Mouse (Mus musculus): ENCODE measurements around the gene Rab17.
A peak's percentile ranks its signal among the peaks of the same experiment; 100 is the strongest.

Gene Rab17

DNA sequence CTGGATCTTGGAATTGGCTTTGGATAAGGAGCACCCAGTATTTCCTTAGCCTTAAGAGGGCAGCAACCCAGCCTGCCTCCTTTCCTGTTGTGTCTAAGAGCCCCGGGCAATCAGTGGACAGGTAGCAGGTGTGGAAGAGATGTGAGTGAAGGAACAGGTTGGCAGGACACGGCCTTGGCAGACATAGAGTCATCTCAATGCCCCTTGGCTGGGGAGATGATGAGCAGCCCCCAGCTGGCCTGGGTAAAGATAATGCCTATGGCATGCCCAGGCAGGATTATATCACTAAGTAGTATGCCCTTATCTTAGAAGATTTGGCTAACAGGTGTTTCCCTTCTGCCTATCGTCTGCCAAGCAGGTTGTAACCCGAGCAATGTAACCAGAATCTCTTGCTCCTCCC lies 27.7 kb upstream of the Rab17 start:
- DNase-seq (ENCODE audit: low read depth, low spot score) = no peak

DNA sequence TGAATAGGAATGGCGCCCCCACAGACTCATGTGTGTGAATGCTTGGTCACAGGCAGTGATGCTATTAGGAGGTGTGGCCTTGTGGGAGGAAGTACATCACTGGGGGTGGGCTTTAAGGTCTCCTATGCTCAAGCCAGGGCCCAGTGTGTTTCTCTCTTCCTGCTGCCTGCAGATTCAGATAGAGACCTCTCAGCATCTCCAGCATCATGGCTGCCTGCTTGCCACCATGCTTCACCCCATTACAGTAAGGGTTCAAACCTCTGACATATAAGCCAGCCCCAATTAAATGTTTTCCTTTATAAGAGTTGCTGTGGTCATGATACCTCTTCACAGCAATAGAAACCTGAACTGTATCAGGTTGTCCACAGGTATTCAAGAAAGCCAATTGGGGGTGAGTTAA lies 26.5 kb upstream of the Rab17 start:
- DNase-seq (ENCODE audit: low read depth, low spot score) = no peak

DNA sequence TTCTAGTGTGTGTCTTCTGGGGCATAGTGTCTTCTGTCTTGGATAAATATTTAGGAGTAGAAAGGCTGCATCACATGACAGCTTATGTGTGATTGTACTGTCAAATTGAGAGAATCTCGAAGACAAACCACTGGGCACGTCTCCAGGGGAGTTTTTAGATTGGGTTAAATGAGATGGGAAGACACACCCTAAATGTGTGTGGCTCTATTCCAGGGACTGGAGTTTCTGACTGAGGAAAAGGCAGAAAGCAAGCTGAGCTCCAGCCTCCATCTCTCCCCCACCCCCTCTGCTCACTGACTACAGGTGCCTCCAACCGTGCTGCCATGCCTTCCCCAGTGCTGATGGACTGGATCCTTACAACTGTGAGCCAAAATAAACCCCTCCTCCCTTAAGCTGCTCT lies 11.9 kb upstream of the Rab17 start:
- DNase-seq (ENCODE audit: low read depth, low spot score) = no peak

GRCm38 (mm10) chr1:90980638-90981330 lies 11.3 kb upstream of the Rab17 start:
- no peak for DNase-seq (ENCODE audit: low read depth, low spot score)

DNA sequence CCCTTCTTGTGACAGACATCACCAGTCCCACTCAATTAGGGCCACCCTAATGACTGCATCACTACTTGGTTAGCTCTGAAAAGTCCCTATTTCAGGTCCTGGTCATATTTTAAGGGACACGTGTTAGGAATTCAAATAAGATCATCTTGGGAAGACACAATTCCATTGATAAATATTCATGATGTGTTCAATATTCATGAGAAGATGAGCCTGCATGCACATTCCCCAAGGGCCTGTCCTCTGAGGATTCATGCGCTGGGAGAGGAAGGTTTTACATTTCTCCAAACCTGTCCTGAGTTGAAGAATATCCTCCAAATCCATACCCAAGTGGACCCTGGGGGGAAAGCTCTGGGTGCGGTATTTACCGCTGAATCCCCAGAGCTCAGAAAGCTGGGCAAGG lies 6.5 kb upstream of the Rab17 start:
- DNase-seq (ENCODE audit: low read depth, low spot score) = no peak

- peak; percentile 83 for DNase-seq (ENCODE audit: low read depth, low spot score)
These were observed 5.6 kb upstream of the Rab17 start for GRCm38 (mm10) chr1:90974906-90975649.

- DNase-seq (ENCODE audit: low read depth, low spot score) = no peak
These were observed 4.1 kb upstream of the Rab17 start for GRCm38 (mm10) chr1:90973574-90973911.

GRCm38 (mm10) chr1:90972911-90973573 lies 3.6 kb upstream of the Rab17 start:
- peak; percentile 95 for DNase-seq (ENCODE audit: low read depth, low spot score)

DNA sequence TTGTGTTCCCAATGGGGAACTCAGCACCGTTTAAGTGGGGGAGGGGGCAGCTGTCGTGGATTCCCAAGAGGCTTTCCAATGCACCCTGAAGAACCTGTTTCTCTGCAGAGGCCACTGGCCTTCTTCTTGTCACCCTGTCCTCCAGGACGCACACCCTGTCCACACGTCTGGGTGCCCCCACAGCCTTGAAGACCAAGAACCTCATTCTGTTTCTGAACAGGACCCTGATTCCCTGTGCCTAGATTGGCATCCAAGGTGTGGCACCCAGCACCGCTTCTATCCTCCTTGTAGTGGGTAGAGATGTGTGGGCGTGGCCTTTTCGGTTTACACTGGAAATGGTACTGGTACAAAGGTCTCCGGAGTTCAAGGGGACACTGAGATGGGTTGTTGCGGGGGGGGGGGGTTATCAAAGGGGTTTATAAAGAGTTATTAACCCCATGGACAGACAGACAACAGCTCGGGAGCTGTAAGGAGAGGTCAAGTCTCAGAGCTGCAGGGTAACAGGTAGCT lies 475 bp upstream of the Rab17 start:
- no peak for DNase-seq (ENCODE audit: low read depth, low spot score)

GRCm38 (mm10) chr1:90968649-90969048 lies 812 bp downstream of the Rab17 start:
- no peak for DNase-seq (ENCODE audit: low read depth, low spot score)

DNA sequence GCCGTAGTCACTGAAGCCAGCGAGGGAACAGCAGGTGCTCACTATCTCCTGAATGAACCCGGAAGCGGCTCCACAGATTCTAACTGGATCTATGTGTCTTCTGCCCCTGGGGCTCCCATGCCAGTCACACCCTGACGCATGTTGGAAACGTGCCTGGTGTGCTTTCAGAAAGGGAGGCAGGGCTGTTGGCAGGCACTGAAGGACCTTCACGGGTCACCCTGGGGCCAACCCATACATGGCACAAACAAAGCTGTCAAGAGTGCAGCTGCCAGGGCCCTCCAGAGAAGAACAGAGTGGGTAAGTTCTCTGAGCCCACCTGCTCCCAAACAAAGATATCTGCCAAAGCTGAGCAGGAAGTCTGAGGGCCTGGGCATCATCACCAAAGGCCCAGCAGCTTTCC lies 1.9 kb downstream of the Rab17 start:
- no peak for DNase-seq (ENCODE audit: low read depth, low spot score)

DNA sequence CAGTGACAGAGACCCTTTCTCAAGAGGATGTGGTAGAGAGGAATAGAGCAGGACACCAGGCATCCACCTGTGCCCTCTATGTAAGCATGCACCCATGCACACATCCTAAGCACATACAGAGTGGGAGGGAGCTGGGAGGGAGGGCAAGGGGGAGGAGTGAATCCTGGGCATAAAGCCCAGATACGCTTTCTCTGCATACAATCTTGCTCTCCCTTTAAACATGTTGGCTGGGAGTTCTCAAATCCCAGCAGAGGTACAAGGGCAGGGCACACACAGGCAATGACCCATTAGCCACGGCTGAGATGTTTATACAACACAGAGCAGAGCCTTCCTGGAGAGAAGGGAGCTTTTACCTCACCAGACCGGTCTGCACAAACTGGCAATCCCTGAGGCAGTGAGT lies 6.5 kb downstream of the Rab17 start:
- no peak for DNase-seq (ENCODE audit: low read depth, low spot score)

GRCm38 (mm10) chr1:90962526-90962925 lies 6.9 kb downstream of the Rab17 start:
- DNase-seq (ENCODE audit: low read depth, low spot score) = no peak

GRCm38 (mm10) chr1:90956245-90957096 lies 13.0 kb downstream of the Rab17 start:
- DNase-seq (ENCODE audit: low read depth, low spot score) = peak; percentile 90

DNA sequence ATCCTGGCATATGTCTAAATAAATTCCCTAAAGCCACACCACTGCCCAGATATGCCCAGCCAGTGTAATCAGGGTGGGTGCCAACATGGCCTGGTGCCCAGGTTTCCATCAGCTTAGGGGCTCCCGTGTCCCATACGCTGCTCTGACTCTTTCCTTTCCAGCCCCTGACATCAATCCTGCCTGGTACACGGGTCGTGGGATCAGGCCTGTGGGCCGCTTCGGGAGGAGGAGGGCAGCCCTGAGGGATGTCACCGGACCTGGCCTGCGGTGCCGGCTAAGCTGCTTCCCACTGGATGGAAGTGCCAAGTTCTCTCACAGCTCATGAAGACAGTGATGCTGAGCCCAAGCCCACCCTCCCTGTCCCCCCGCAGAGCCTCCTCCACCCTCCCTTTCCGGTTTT lies 15.8 kb downstream of the Rab17 start:
- DNase-seq (ENCODE audit: low read depth, low spot score) = no peak

- no peak for DNase-seq (ENCODE audit: low read depth, low spot score)
These were observed 16.7 kb downstream of the Rab17 start, which contains the start of gene Prlh for GRCm38 (mm10) chr1:90952808-90953207. Gene Prlh, plus strand, starts transcription at chr1:90953108.

- no peak for DNase-seq (ENCODE audit: low read depth, low spot score)
These were observed 17.8 kb downstream of the Rab17 start for GRCm38 (mm10) chr1:90951670-90952069.

- no peak for DNase-seq (ENCODE audit: low read depth, low spot score)
These were observed 20.2 kb downstream of the Rab17 start for GRCm38 (mm10) chr1:90949309-90949708.

DNA sequence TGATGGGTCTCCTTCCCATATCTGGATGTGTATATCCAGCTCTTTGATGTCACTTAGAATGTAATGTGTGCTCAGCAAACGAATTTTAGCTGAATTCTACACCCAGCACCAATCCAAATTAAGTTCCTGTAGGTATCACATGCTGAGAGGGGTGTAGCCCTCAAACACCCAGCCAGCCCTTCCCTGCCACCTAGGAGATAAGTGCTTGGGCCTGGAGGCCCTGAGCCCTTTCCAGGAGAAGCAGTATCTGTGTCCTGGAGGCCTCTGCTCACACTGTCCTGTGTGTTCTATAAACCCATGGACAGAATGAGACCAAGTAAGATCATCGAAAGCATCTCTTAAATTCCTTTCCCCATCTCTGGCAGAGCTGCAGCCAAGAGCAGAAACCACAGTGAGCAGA lies 22.2 kb downstream of the Rab17 start:
- no peak for DNase-seq (ENCODE audit: low read depth, low spot score)

- no peak for DNase-seq (ENCODE audit: low read depth, low spot score)
These were observed 24.3 kb downstream of the Rab17 start for GRCm38 (mm10) chr1:90945171-90945570.

DNA sequence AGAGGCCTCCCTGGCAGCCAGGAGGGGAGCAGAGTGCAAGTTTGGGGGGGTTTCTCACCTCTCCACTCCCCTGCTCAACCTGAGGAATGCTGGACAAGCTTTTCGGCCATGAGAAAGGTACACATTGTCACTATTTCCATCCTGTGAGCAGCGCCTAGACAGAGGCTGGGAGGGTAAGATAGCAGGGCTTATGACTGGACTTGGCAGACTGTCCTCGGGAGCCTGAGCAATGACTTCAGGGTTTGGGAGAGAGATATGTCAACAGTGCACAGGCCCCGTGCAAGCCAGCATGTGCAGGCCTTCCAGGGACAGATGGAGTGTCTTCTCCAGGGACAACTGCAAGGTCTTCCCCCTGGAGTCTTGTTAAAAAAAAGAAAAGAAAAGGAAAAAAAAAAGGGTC lies 29.5 kb downstream of the Rab17 start:
- no peak for DNase-seq (ENCODE audit: low read depth, low spot score)

GRCm38 (mm10) chr1:90936990-90937389 lies 32.5 kb downstream of the Rab17 start:
- DNase-seq (ENCODE audit: low read depth, low spot score) = no peak

Data from mesoderm, embryonic 11.5 days (tissue).